Mouse (Mus musculus) brain, embryonic 14.5 days (tissue): ENCODE data around the gene Shmt2.

Experiments used
- CTCF ChIP-seq: fragments of 200-500 bp; IDR thresholded peaks from 2 replicates; pipeline ENCODE4 v1.5.1; 2012; ENCODE audit warnings: inconsistent platforms, mild to moderate bottlenecking, moderate library complexity, borderline replicate concordance; ENCODE audit not compliant: insufficient read depth, insufficient read length; ENCODE audit errors: extremely low read depth
- POLR2A ChIP-seq: fragments of 200-500 bp; IDR thresholded peaks from 2 replicates; pipeline ENCODE4 v1.6.1; 2012; ENCODE audit warnings: mild to moderate bottlenecking, inconsistent platforms, borderline replicate concordance; ENCODE audit not compliant: poor library complexity, insufficient read depth, insufficient read length, severe bottlenecking; ENCODE audit errors: extremely low read depth

- TF ChIP-seq CTCF (no peak), POLR2A (no peak)
Measured at GRCm38 (mm10) chr10:127566553-127567326, 44.5 kb upstream of the Shmt2 start.
